Mouse (Mus musculus) heart, adult 2 months (tissue): ENCODE measurements at regions not wholly inside any gene's neighbourhood (a gene's known extent, or its start where the extent isn't known, plus 50 kb on each side); places are given as distances from the start of the nearest gene placed in this dataset.

ENCODE experiments used
- CTCF ChIP-seq: fragments of 200-600 bp; IDR thresholded peaks from 2 replicates; pipeline ENCODE4 v1.8.1; 2022; ENCODE audit warnings: antibody characterized with exemption, mild to moderate bottlenecking, moderate library complexity
- POLR2A ChIP-seq: fragments of 200-500 bp; IDR thresholded peaks from 2 replicates; pipeline ENCODE4 v1.6.1; 2011; ENCODE audit warnings: mild to moderate bottlenecking, low read depth, low read length, control low read depth; ENCODE audit not compliant: insufficient read depth

GRCm38 (mm10) chr1:147239108-147239507 lies 744.5 kb downstream of the Brinp3 start:
- TF ChIP-seq CTCF = no peak
- TF ChIP-seq POLR2A = no peak
